Mouse (Mus musculus): Measurements from ENCODE around the gene Tcea2. TPM values are rescaled to one million over a fixed set of nuclear protein-coding genes. Genes with fewer than 3 reads are reported as not detected.

Gene Tcea2
- total RNA-seq, 2 experiments from 2014 or later = 5.8 to 7.0 TPM

DNA sequence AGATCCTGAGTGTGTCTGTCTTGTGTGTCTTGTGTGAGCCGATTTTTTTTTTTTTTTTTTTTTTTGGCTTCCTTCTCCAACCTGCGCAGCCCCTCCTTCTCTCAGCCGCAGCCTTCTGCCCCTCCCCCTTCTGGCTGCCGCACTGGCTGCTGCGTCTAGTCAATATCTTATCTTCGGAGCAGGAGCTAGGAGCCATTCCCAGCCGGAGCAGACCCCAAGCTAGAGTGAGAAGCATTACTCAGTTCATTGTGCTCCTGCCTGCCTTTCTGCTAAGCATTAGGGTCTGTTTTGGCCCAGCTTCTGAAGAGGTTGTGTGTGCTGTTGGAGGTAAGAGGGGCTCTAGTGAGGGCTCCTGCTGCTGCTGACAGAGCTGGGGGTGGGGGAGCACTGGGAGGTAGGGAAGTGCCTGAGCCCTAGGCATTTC lies 34.8 kb downstream of the Tcea2 start, which contains the start of gene Oprl1:
Gene Oprl1, plus strand, starts transcription at position 114 of the 424 bp plus-strand sequence.
- DNase-seq = peak in 1 of 2 experiments; percentile 29

DNA sequence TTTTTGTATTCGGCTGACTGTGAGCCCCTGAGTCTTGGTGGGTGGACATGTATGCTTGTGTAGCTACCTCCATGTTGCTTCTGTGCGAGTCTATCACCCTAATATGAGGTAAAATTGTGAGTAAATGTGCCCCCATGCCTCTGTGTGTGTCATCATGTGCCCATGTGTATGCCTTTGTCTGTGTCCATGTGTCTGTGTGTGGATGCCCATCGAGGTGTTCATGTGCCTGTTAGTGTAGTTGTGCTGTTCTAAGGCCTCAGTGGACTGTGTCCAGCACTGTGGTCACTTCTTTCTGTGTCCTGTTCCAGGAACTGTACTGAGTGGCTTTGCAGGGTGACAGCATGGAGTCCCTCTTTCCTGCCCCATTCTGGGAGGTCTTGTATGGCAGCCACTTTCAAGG lies 35.3 kb downstream of the Tcea2 start:
- no peak for DNase-seq

DNA sequence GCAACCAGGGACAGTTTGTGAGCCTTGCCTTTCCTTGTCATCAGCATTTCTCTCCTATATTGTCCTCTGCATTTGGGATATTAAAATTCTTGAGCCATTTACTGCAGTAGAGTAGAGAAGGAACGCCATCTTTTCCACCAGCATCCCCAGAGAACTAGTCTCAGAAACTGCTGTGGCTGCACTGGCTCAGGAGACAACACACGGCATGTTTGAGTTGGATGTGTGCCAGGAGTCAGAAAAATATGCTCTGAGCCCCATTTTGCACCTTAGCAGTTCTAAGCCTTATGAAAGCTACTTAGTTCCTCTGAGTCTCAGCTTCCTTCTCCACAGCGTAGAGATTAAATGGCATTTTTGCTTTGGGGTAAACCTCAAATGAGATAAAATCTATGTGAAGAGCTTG lies 36.9 kb downstream of the Tcea2 start:
- DNase-seq = no peak

DNA sequence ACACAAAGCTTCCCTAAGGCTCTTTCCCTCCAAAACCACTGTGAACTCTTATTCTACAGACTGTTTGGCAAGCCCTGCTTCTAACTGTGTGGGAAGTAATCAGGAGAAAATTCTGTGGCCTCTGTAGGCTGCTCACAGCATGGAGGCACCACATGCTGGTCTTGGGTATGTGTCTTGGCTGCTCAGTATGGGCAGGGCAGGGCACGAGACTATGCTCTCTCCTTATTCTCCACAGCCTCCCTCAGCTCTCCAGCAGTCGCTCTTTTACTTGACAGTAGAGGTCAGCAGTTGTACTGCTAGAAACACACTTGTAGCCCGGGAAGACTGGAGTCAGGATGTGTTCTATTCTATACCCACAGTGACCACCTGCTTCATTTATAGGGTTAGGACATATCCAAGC lies 40.0 kb downstream of the Tcea2 start:
- no peak for DNase-seq

DNA sequence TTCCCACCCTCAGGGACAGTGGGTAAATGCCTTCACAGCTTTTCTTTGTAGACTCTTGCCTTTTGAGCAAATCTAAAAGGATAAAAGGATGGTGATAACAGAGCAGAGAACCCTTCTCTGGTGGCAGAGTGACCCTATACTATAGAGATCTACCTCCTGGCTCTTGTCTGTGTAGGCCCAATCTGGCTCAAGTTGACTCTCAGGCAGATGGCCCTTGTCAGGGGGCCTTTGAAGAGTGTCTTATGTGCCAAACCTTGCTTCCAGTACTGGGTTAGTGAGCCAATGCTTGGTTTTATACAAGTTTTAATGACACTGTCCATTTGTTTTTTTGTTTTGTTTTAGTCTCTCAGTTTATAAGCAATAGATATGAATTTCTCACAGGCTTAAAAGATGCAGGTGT lies 41.1 kb downstream of the Tcea2 start:
- DNase-seq = no peak

DNA sequence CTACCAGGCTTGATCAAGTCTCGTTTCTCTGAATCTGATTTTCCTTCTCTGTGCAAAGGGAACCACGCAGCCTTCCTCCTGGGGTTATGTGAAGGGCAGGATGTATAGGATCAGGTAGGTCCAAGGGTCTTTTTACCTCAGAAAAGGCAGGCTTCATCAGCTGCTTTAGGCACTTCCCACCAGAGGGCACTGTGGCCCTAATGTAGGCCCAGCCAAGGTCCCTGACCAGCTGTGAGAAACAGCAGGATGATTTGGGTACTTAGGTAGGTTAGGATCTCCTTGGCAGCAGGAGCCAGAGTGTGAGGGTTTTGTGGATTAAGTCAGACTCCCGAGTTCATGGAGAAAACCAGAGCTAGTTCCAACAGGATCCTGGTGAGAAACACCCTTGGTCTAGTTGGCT lies 42.1 kb downstream of the Tcea2 start:
- DNase-seq = peak; percentile 25 to 42

DNA sequence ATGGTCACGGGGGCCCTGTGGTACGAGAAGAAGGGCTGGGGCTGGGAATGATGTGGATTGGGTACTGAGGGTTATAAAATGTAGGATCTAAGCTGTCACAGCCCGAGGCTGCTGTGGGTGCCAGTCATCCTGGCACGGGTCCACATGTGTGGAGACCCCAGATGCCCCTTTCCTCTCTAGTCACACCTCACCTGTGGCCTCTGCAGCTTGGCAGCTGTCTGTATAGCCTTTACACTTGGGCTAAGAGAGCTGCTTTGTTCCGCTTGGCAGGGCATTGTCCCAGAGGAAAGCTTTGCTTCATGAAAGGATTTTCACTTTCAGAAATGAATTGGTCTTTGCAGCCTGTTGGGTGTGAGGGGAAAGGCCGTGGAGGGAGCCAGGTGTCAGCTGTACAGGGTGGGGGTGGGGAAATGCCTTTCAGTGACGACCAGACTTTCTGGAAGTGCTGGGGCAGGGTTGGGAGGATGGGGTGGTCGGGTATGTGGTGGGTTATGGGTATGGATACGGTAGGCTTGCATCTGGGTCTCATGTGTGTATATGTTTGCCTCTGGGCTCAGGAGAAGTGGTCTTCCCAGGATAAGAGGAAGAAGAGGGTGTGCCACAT lies 47.7 kb downstream of the Tcea2 start:
- peak in 1 of 2 experiments; percentile 5 for DNase-seq

DNA sequence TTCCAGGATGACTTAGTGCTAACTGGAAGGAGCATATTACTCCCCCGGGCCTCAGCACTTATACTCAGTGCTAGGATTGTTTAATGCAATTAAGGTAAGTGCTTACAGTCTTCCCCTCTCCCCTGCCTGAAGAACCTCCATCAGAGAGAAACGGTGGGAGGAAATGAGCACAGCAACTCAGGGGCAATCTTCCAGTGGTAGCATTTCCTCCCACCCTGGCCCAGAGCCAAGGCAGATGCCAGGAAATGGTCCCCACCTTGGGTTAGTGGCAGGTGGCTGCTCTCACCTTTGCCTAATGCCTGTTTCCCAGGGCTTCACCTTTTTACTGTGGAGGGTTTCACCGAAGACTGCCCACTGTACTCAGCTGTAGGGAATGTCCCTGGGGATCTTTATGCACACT lies 49.9 kb downstream of the Tcea2 start:
- DNase-seq = no peak

Other genes with a start within 250 kb of the Tcea2 start
- gene Zbtb46, start 220.9 kb upstream of the Tcea2 start, total RNA-seq (2021) = 10 to 100 TPM; 16.7 to 17.5 TPM
- not detected for gene Abhd16b, start 187.1 kb upstream of the Tcea2 start, total RNA-seq (2021)
- 100 to 1,000 TPM; 104 to 114 TPM for gene Tpd52l2, start 183.2 kb upstream of the Tcea2 start, total RNA-seq (2021)
- 10 to 100 TPM; 92.9 to 93.7 TPM for gene Dnajc5, start 159.8 kb upstream of the Tcea2 start, total RNA-seq (2021)
- 10 to 100 TPM; 77.0 to 79.8 TPM for gene Uckl1, start 95.4 kb upstream of the Tcea2 start, total RNA-seq (2021)
- gene Prpf6, start 88.4 kb upstream of the Tcea2 start, total RNA-seq (2021) = 10 to 100 TPM; 61.8 to 66.9 TPM
- 10 to 100 TPM; 43.1 to 61.3 TPM for gene Zfp512b, start 87.5 kb upstream of the Tcea2 start, total RNA-seq (2021)
- 10 to 100 TPM; 13.8 to 14.7 TPM for gene Samd10, start 81.1 kb upstream of the Tcea2 start, total RNA-seq (2021)
- under 1 TPM in 1 of 2 experiments, not detected in 1; 0.43 TPM for gene Gm29797, start 23.3 kb upstream of the Tcea2 start, total RNA-seq (2021)
- gene Sox18, start 8.7 kb upstream of the Tcea2 start, total RNA-seq (2021) = 10 to 100 TPM; 21.9 to 34.6 TPM
- 10 to 100 TPM; 24.7 to 25.6 TPM for gene Rgs19, start 13.7 kb downstream of the Tcea2 start, total RNA-seq (2021)
- not detected for gene Lkaaear1, start 18.1 kb downstream of the Tcea2 start, total RNA-seq (2021)
- 1 to 10 TPM in 1 of 2 experiments, under 1 TPM in 1; 0.63 to 1.3 TPM for gene Oprl1, start 34.7 kb downstream of the Tcea2 start, total RNA-seq (2021)
- gene Myt1, start 83.0 kb downstream of the Tcea2 start, total RNA-seq (2021) = 1 to 10 TPM; 2.7 to 3.7 TPM
- 10 to 100 TPM; 50.4 to 70.0 TPM for gene Pcmtd2, start 157.5 kb downstream of the Tcea2 start, total RNA-seq (2021)
- gene Polr3k, start 184.0 kb downstream of the Tcea2 start, total RNA-seq (2021) = 10 to 100 TPM; 16.6 to 19.2 TPM

All from adrenal gland, postnatal 36 days (tissue).